Mouse (Mus musculus): ENCODE measurements around the gene Yif1a.

DNA sequence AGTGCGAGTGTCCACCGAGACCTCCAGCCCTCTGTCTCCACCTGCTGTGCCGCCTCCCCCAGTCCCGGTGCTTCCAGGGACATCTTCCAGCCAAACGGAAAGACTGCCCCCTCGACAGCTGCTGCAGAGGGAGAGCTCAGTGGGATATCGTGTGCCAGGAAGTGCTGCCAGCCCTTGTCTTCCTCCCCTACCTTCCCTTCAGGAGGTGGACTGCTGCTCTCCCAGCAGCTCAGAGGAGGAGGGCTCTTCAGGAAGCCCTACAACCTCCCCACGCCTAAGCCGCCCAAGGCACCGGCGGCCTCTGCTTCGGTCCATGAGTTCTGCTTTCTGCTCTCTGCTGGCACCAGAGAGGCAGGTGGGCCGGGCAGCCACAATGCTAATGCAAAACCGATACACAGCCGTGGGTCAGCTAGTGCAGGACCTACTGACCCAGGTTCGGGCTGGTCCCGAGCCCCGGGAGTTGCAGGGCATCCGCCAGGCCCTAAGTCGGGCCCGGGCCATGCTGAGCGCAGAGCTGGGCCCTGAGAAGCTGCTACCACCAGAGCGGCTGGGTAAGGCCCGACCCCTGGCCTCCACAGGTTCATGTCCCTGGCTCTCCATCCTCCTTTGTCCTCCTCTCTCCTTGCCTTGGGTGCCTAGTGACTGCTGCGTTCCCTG, 36.0 kb upstream of the Yif1a start:
- TF ChIP-seq POLR2A (IDR thresholded peaks at IDR 0.05; ENCODE audit: low read depth, low read length) = peak; percentile 34; the same call in 1 of the 2 replicates
- TF ChIP-seq CTCF (IDR thresholded peaks at IDR 0.05; ENCODE audit: borderline replicate concordance, insufficient read depth, low read length) = no peak

All from embryonic fibroblast, embryonic 13.5 days (primary cell).